Mouse (Mus musculus): Measurements from ENCODE around the gene Optc.

The Optc gene

GRCm38 (mm10) chr1:133907949-133908658 is at the start of gene Optc:
TSS of gene Optc (minus strand) at chr1:133907999.
- no peak for DNase-seq (ENCODE audit: low spot score)

GRCm38 (mm10) chr1:133954009-133954408 is 46.2 kb upstream of the Optc start:
- no peak for DNase-seq (ENCODE audit: low spot score)

GRCm38 (mm10) chr1:133953261-133953742 is 45.5 kb upstream of the Optc start:
- no peak for DNase-seq (ENCODE audit: low spot score)

GRCm38 (mm10) chr1:133951598-133951997 is 43.8 kb upstream of the Optc start:
- no peak for DNase-seq (ENCODE audit: low spot score)

GRCm38 (mm10) chr1:133950061-133950782 is 42.4 kb upstream of the Optc start:
- DNase-seq (ENCODE audit: low spot score) = no peak

GRCm38 (mm10) chr1:133945106-133945505 is 37.3 kb upstream of the Optc start:
- no peak for DNase-seq (ENCODE audit: low spot score)

- DNase-seq (ENCODE audit: low spot score) = no peak
These were observed 34.1 kb upstream of the Optc start for GRCm38 (mm10) chr1:133941904-133942303.

GRCm38 (mm10) chr1:133941158-133941860 is 33.5 kb upstream of the Optc start:
- DNase-seq (ENCODE audit: low spot score) = no peak

GRCm38 (mm10) chr1:133940481-133941092 is 32.8 kb upstream of the Optc start:
- peak; percentile 69 for DNase-seq (ENCODE audit: low spot score)

- DNase-seq (ENCODE audit: low spot score) = no peak
These were observed 31.9 kb upstream of the Optc start for GRCm38 (mm10) chr1:133939708-133940107.

- no peak for DNase-seq (ENCODE audit: low spot score)
These were observed 28.4 kb upstream of the Optc start for GRCm38 (mm10) chr1:133936169-133936568.

- peak; percentile 96 for DNase-seq (ENCODE audit: low spot score)
These were observed 26.7 kb upstream of the Optc start for GRCm38 (mm10) chr1:133934354-133934963.

- peak; percentile 73 for DNase-seq (ENCODE audit: low spot score)
These were observed 25.7 kb upstream of the Optc start for GRCm38 (mm10) chr1:133933301-133934195.

GRCm38 (mm10) chr1:133929980-133930379 is 22.2 kb upstream of the Optc start:
- peak; percentile 57 for DNase-seq (ENCODE audit: low spot score)

- DNase-seq (ENCODE audit: low spot score) = no peak
These were observed 17.4 kb upstream of the Optc start for GRCm38 (mm10) chr1:133925223-133925622.

- no peak for DNase-seq (ENCODE audit: low spot score)
These were observed 16.5 kb upstream of the Optc start for GRCm38 (mm10) chr1:133924141-133924875.

- DNase-seq (ENCODE audit: low spot score) = no peak
These were observed 15.3 kb upstream of the Optc start for GRCm38 (mm10) chr1:133923071-133923470.

- DNase-seq (ENCODE audit: low spot score) = peak; percentile 66
These were observed 13.5 kb upstream of the Optc start, which contains the start of gene Prelp for GRCm38 (mm10) chr1:133921304-133921751. TSS of gene Prelp (minus strand) at chr1:133921414.

- DNase-seq (ENCODE audit: low spot score) = no peak
These were observed 13.1 kb upstream of the Optc start for GRCm38 (mm10) chr1:133920876-133921275.

- no peak for DNase-seq (ENCODE audit: low spot score)
These were observed 12.6 kb upstream of the Optc start for GRCm38 (mm10) chr1:133920401-133920800.

All from adipocyte (in vitro differentiated cells).